Mouse (Mus musculus) kidney, embryonic 14.5 days (tissue): ENCODE data around the gene Slc5a4b. TPM values are rescaled to one million over a fixed set of nuclear protein-coding genes. Genes with fewer than 3 reads are reported as not detected.

Source experiments
- ATAC-seq: fragments of 200-750 bp; cut with Nextera tagmentation; 2 replicates; pipeline ENCODE4 v1.8.0; 2017; ENCODE audit warnings: moderate number of reproducible peaks, mild to moderate bottlenecking, moderate TSS enrichment, moderate library complexity; ENCODE audit not compliant: low FRiP score, low TSS enrichment
- H3K27ac ChIP-seq: fragments of 300-500 bp; sonication (generic); 2 replicates; pipeline ENCODE4 v1.5.1; 2014; ENCODE audit warnings: low read depth, mild to moderate bottlenecking, low read length, moderate library complexity, mixed read lengths
- H3K27me3 ChIP-seq: fragments of 300-500 bp; sonication (generic); 2 replicates; pipeline ENCODE4 v1.6.1; 2014; ENCODE audit warnings: mild to moderate bottlenecking, low read length; ENCODE audit not compliant: control insufficient read depth, insufficient read depth
- H3K36me3 ChIP-seq: fragments of 300-500 bp; sonication (generic); 2 replicates; pipeline ENCODE4 v1.6.1; 2014; ENCODE audit warnings: low read length, mixed read lengths; ENCODE audit not compliant: control insufficient read depth, insufficient read depth
- H3K4me1 ChIP-seq: fragments of 300-500 bp; sonication (generic); 2 replicates; pipeline ENCODE4 v1.6.1; 2014; ENCODE audit warnings: low read length, mixed read lengths; ENCODE audit not compliant: control insufficient read depth, insufficient read depth
- H3K4me2 ChIP-seq: fragments of 300-500 bp; sonication (generic); replicated peaks from 2 replicates; pipeline ENCODE4 v1.6.1; 2014; ENCODE audit warnings: low read depth, mild to moderate bottlenecking, low read length
- H3K4me3 ChIP-seq: fragments of 300-500 bp; sonication (generic); 2 replicates; pipeline ENCODE4 v1.5.1; 2014; ENCODE audit warnings: mild to moderate bottlenecking, low read length
- H3K9ac ChIP-seq: fragments of 300-500 bp; sonication (generic); 2 replicates; pipeline ENCODE4 v1.6.1; 2014; ENCODE audit warnings: low read depth, mild to moderate bottlenecking, low read length, moderate library complexity
- H3K9me3 ChIP-seq: fragments of 300-500 bp; sonication (generic); 2 replicates; pipeline ENCODE4 v1.6.1; 2016; ENCODE audit warnings: low read length; ENCODE audit not compliant: control insufficient read depth
- WGBS: fragments of 180-500 bp; shearing (Covaris S2); extraction: QIAGEN DNeasy Blood & Tissue Kit; methylation state at CpG from one replicate; pipeline ENCODE4 v1.1.7; 2014; 5-methylcytosine and 5-hydroxymethylcytosine counted together
- polyA plus RNA-seq: library from polyadenylated mRNA; unstranded; fragments of >200 nt; fragmentation: Nextera tagmentation; extraction: Ambion mirVana; gene quantifications from 2 replicates; pipeline ENCODE4 v1.2.1, GENCODE M21; 2014

Slc5a4b gene
- polyA plus RNA-seq, 1 experiment from 2014 or later, result 0.30 TPM

DNA sequence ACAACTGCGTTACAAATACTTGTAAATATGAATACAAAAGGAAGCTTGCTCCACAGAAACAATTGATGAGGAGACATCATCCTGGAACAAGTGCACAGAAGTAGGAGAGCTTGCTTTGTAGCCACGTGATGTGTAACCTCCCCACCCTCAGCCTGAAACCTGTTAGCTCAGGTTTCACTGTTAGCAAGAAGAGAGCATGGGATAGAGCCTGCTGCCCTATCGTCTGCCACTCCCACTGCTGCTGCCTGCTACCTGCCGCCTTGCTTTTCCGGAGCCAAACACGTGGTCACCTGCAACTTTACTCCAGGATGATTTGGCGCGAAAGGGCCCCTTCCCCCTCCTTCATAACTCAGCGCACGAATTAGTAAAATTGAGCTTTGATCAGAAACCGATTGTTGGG is 58.9 kb downstream of the Slc5a4b start:
- ATAC-seq, result no peak
- WGBS, result 76% methylated on average over 11 of the region's 11 CpGs

DNA sequence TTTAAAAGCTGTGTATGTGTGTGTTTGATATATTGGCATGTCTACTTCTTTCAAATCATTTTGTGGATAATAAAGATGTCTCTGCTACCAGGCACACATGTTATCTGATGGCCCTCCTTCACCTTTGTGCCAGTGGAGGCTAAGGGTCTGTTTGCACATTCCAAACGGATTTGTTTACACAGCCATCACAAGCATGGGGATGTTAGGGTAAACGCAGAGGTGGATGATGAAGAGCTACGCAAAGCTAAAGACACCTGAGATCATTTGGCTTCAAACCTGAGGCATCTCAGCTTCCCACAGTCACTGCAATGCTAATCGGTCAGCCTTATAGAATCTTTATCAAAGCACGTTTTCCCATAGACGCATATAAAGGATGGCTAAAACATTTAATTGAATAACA is 61.8 kb downstream of the Slc5a4b start:
- WGBS, result 31% methylated on average over 6 of the region's 6 CpGs
- Histone ChIP-seq H3K9ac (no peak overlapping the region), H3K4me3 (no peak overlapping the region), H3K4me1 (no peaks in the 10 kb centered on the region), H3K27me3 (no peaks in the 10 kb centered on the region), H3K9me3 (no peaks in the 10 kb centered on the region; the same call in 1 of the 2 replicates), H3K27ac (no peak overlapping the region), H3K4me2 (no peak overlapping the region), H3K36me3 (no peaks in the 10 kb centered on the region)
- no peak for ATAC-seq

More for the DNA sequence above, 58.9 kb downstream of the Slc5a4b start:
- H3K4me1 ChIP-seq, result no peaks in the 10 kb centered on the region
- H3K4me3 ChIP-seq, result no peak overlapping the region
- no peak overlapping the region for H3K27ac ChIP-seq
- H3K27me3 ChIP-seq, result no peaks in the 10 kb centered on the region
- no peak overlapping the region for H3K9ac ChIP-seq
- H3K36me3 ChIP-seq, result no peaks in the 10 kb centered on the region
- H3K9me3 ChIP-seq, result no peaks in the 10 kb centered on the region; the same call in 1 of the 2 replicates
- H3K4me2 ChIP-seq, result no peak overlapping the region

DNA sequence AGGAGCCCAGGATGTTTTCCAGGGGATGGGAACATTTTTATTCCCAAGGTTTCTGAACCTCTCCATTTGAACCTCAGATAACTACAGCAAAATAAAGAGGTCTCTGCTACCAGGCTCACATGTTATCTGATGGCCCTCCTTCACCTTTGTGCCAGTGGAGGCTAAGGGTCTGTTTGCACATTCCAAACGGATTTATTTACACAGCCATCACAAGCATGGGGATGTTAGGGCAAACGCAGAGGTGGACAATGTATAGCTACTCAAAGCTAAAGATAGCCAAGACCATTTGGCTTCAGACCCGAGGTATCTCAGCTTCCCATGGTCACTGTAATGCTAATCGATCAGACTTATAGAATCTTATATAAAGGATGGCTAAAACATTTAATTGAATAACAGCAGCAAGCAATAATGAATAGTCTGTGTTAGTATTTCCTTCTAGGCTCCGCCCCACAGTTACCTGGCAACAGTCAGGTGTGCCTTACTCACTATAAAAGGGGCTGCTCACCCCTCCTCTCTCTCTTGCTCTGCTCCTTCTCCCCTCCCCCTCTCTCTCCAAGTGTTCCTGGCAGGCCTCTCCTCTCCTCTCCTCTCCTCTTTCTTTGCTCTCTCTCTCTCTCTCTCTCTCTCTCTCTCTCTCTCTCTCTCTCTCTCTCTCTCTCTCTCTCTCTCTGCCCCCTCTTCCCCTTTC is 63.4 kb downstream of the Slc5a4b start:
- WGBS, result 48% methylated on average over 5 of the region's 5 CpGs
- Histone ChIP-seq H3K4me2 (no peak overlapping the region), H3K9me3 (no peaks in the 10 kb centered on the region; the same call in 1 of the 2 replicates), H3K4me1 (no peaks in the 10 kb centered on the region), H3K27me3 (no peaks in the 10 kb centered on the region), H3K9ac (no peak overlapping the region), H3K36me3 (0 out of 2 replicates have a peak, but pooled peaks cover 4% of the 10 kb centered on the region), H3K27ac (no peak overlapping the region), H3K4me3 (no peak overlapping the region)
- ATAC-seq, result no peak

DNA sequence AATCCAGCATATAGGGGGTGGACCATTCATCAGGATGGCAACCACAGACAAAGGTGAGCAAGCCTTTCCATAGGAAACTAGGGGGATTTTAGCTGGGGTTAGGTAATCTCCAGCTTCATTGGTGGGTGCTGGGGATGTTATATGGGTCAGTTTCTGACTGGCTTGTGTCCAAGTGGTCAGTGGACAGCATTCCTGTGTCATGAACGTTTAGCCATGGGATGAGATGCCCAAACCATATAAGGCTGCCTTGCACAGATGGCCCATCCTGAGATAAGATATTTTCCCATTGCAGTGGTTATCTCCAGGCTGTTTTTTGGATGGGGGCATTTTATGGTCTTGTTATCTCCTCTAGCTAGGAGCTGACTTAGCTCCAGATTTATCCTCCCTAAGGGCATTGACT is 64.0 kb downstream of the Slc5a4b start:
- Histone ChIP-seq H3K4me2 (no peak overlapping the region), H3K27me3 (no peaks in the 10 kb centered on the region), H3K4me1 (no peaks in the 10 kb centered on the region), H3K4me3 (no peak overlapping the region), H3K36me3 (0 out of 2 replicates have a peak, but pooled peaks cover 4% of the 10 kb centered on the region), H3K27ac (no peak overlapping the region), H3K9ac (no peak overlapping the region), H3K9me3 (no peaks in the 10 kb centered on the region)
- 53% methylated on average over 1 of the region's 1 CpGs for WGBS
- ATAC-seq, result no peak

DNA sequence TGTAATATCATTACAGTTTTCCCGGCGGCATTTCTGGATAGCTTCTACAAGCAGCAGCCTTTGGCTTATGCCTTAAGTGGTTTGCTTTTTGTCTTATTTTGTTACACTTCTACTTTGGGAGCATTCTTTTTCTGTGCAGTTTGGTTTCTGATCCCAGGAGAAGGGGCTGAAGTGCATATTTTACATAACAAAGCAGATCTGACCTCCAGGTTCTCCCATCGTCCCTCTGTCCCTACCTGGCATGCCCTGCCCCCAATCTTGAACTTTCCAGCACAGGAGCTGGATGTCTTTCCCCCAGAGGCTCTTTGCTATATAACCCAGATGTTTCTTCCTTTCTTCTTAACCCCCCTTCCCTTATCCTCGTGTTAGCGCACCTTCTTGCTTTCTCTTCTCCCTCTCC is 65.4 kb downstream of the Slc5a4b start:
- WGBS, result 54% methylated on average over 5 of the region's 5 CpGs

DNA sequence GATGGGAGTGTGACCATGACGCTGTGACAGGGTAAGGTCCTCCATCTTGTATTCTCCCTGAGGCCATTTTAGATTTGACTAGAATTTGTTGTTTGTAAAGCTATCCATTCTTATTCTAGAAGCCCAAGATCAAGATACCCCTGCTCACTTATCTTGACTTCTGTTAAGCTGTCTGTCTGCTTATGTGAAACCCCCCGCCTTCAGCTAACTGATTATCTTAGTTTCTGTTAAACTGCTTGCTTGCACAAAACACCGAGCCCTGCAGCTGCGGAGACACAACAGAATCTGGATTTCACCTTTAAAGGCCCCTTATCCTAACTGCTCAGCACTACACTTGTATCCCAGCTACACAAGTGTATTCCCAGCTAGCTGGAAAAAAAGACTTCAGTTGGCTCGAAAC is 73.8 kb downstream of the Slc5a4b start:
- Histone ChIP-seq H3K9ac (no peak overlapping the region), H3K27me3 (no peaks in the 10 kb centered on the region), H3K9me3 (no peaks in the 10 kb centered on the region), H3K27ac (no peak overlapping the region), H3K36me3 (peaks cover 39% of the 10 kb centered on the region), H3K4me3 (no peak overlapping the region), H3K4me1 (peaks cover 6% of the 10 kb centered on the region; the same call in 1 of the 2 replicates), H3K4me2 (no peak overlapping the region)
- no peak for ATAC-seq
- WGBS, result 94% methylated on average over 5 of the region's 5 CpGs

More for the DNA sequence above, 65.4 kb downstream of the Slc5a4b start:
- Histone ChIP-seq H3K27ac (no peak overlapping the region), H3K9me3 (no peaks in the 10 kb centered on the region), H3K4me2 (no peak overlapping the region), H3K27me3 (no peaks in the 10 kb centered on the region), H3K9ac (no peak overlapping the region), H3K4me3 (no peak overlapping the region), H3K36me3 (peaks cover 13% of the 10 kb centered on the region), H3K4me1 (no peaks in the 10 kb centered on the region)
- no peak for ATAC-seq

DNA sequence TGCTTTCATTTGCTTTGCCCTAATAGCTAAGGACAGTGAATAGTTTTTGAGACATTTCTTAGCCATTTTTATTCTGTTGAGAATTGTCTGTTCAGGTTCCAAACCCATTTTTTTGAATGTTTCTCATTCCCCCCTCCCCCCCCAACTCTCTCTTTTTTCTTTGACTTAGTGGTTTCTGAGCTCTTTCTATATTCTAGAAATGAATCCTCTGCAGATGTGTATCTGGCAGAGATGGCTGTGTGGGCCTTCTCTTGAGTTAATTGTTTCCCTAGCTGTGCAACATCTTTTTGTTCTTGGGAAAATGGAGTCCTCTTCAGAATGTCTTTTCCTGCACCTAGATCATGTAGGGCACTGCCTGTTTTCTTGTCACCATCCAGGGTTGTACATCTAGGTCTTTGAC is 75.5 kb downstream of the Slc5a4b start:
- no peak overlapping the region for H3K9ac ChIP-seq
- no peak overlapping the region for H3K27ac ChIP-seq
- H3K36me3 ChIP-seq, result peaks cover 29% of the 10 kb centered on the region
- no peak overlapping the region for H3K4me2 ChIP-seq
- H3K4me3 ChIP-seq, result no peak overlapping the region
- no peaks in the 10 kb centered on the region for H3K27me3 ChIP-seq
- no peaks in the 10 kb centered on the region for H3K9me3 ChIP-seq
- peaks cover 6% of the 10 kb centered on the region; the same call in 1 of the 2 replicates for H3K4me1 ChIP-seq
- no peak for ATAC-seq

DNA sequence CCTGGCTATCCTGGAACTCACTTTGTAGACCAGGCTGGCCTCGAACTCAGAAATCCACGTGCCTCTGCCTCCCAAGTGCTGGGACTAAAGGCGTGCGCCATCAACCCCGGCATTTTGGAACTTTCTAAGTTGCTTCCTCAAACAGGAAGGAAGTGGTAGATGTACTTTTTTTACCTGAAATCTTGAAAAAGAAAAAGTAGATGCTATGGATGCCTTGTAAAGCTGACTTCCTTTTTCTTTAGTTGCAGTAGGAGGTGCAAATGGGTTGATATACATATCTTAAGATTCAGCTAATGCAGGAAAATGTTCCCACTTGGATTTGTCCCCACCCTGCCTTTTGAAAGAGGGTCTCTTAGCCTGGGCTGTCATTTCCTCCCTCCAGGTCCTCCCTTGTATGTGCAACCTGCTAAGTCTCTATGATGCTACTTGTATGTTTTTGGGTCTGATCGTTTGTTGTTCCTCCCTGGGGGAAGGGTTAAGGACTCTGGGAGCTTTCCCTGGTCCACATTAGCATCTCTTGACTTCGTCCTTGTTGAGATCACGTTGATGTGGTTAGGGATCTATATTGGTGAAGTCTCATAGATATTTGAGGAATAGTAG is 76.7 kb downstream of the Slc5a4b start:
- peaks cover 17% of the 10 kb centered on the region for H3K36me3 ChIP-seq
- no peaks in the 10 kb centered on the region for H3K9me3 ChIP-seq
- H3K9ac ChIP-seq, result no peak overlapping the region
- WGBS, result 94% methylated on average over 8 of the region's 8 CpGs
- H3K4me3 ChIP-seq, result no peak overlapping the region
- peaks cover 6% of the 10 kb centered on the region; the same call in 1 of the 2 replicates for H3K4me1 ChIP-seq
- no peak overlapping the region for H3K27ac ChIP-seq
- H3K27me3 ChIP-seq, result no peaks in the 10 kb centered on the region
- H3K4me2 ChIP-seq, result no peak overlapping the region; the same call in 1 of the 2 replicates
- no peak for ATAC-seq

DNA sequence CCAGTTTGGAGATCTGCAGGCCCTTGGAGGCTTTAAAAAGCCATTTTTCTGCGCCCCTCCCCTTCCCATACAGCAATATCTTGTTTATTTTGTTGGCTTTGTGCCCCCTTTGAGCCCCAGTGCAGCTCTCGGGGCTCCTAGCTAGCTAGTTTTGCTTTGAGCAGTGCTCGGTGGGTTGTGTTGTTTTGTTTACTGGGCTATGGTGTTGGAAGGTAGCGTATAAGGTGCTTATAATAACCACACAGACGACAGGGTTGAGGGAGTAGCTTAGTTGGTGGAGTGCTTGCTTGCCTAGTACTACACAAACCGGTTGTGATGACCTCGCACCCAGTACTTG is 77.7 kb downstream of the Slc5a4b start:
- Histone ChIP-seq H3K9ac (peak overlapping the region; percentile 96), H3K4me3 (peak overlapping the region; percentile 85), H3K9me3 (no peaks in the 10 kb centered on the region), H3K36me3 (peaks cover 7% of the 10 kb centered on the region), H3K27me3 (no peaks in the 10 kb centered on the region), H3K4me2 (peak overlapping the region; percentile 81), H3K4me1 (peaks cover 6% of the 10 kb centered on the region; the same call in 1 of the 2 replicates), H3K27ac (peak overlapping the region; percentile 73)
- 13% methylated on average over 7 of the region's 7 CpGs for WGBS
- no peak for ATAC-seq
